Mouse (Mus musculus) Patski (cell line): ENCODE results near the gene Nt5c3. TPM values are rescaled to one million over a fixed set of nuclear protein-coding genes. Genes with fewer than 3 reads are reported as not detected.

ENCODE experiments used
- ATAC-seq: fragments of 100-300 bp; one replicate; pipeline ENCODE4 v1.8.0; 2021
- CTCF ChIA-PET: fragments of 350-600 bp; sonication (Branson Sonifier 250); formaldehyde crosslinking; loops from one replicate; lab custom pipeline; 2022; ENCODE audit warnings: inconsistent platforms; lab: Charles Lee
- POLR2A ChIA-PET: fragments of 350-600 bp; sonication (Branson Sonifier 250); formaldehyde crosslinking; loops from one replicate; lab custom pipeline; 2022; ENCODE audit warnings: antibody characterized with exemption, inconsistent platforms; lab: Charles Lee
- DNase-seq: peaks from one replicate; pipeline ENCODE4 v3.0.0-alpha.2; 2011; ENCODE audit warnings: low read depth, low spot score
- H3K27me3 ChIP-seq: fragments of 371-371 bp; one replicate; pipeline ENCODE4 v1.5.1; 2021
- CTCF ChIP-seq: fragments of 100-300 bp; IDR thresholded peaks from one replicate; pipeline ENCODE4 v1.5.1; 2021
- in situ Hi-C: fragments of 300-500 bp; cut with MboI; formaldehyde crosslinking; loops from 3 replicates; pipeline ENCODE4 v1.11.1; 2018; ENCODE audit warnings: low pct_unique_long_range_greater_than_20kb, mixed read lengths
- polyA plus RNA-seq: library from polyadenylated mRNA; unstranded; gene quantifications from one replicate; pipeline ENCODE4 v1.2.3, GENCODE M21; 2021

Nt5c3 gene
- polyA plus RNA-seq, 1 experiment from 2014 or later, result 37.3 TPM

GRCm38 (mm10) chr6:56919330-56920044, 4.2 kb downstream of the Nt5c3 start:
- POLR2A ChIA-PET, result no interaction called here
- H3K27me3 ChIP-seq, result no peaks in the 10 kb centered on the region
- no peak for TF ChIP-seq CTCF
- ATAC-seq (no peak), DNase-seq (no peak)
- CTCF ChIA-PET, result interaction anchor here (1.1 to 4.6 kb wide), 2 partner anchors 11 to 18 kb away, joined by 3 to 29 read pairs; no protein-coding TSS in a partner anchor
- in situ Hi-C loops, result loop anchor here (10.0 kb wide), 2 partner anchors 195 to 615 kb away; partner anchors contain the start of gene Ppm1k

- TF ChIP-seq CTCF, result no peak
- H3K27me3 ChIP-seq, result no peaks in the 10 kb centered on the region
- ChIA-PET POLR2A (interaction anchor here (1.2 kb wide), 1 partner anchor 9 kb away, joined by 7 read pairs; no protein-coding TSS in a partner anchor), CTCF (interaction anchor here (1.2 to 4.6 kb wide), 3 partner anchors 9 to 109 kb away, joined by 3 to 29 read pairs (median 7); no protein-coding TSS in a partner anchor)
- ATAC-seq (no peak), DNase-seq (no peak)
- in situ Hi-C loops, result loop anchor here (10.0 kb wide), 1 partner anchor 193 kb away; no protein-coding TSS in a partner anchor
Observed at GRCm38 (mm10) chr6:56917578-56918368, 6.0 kb downstream of the Nt5c3 start.

DNA sequence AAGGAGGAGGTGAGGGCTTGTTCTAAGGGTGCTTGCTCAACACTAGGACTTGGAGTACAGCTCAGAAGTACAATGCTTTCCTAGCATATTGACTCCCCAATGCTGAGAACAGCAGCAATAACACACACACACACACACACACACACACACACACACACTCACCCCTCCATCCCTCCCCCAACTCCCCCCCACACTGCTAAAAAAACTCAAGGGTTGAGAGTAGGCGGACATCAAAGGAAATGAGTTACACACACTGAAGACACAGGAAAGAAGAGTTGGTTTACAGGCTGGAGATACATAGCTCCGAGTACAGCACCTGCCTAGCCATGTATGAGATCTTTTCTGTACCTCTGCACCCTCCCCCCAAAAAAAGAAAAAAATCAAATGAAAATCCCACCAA, 7.5 kb downstream of the Nt5c3 start:
- no peaks in the 10 kb centered on the region for H3K27me3 ChIP-seq
- no peak for TF ChIP-seq CTCF
- in situ Hi-C loops, result loop anchor here (10.0 kb wide), 1 partner anchor 191 kb away; no protein-coding TSS in a partner anchor
- CTCF ChIA-PET, result interaction anchor here (1.7 to 4.6 kb wide), 2 partner anchors 7 to 108 kb away, joined by 7 to 29 read pairs; no protein-coding TSS in a partner anchor
- POLR2A ChIA-PET, result no interaction called here
- no peak for DNase-seq
- no peak for ATAC-seq

- no peak for DNase-seq
- ChIA-PET CTCF (interaction anchor here (1.1 kb wide), 1 partner anchor 105 kb away, joined by 4 read pairs; no protein-coding TSS in a partner anchor), POLR2A (no interaction called here)
- no peak for ATAC-seq
- in situ Hi-C loops, result loop anchor here (10.0 kb wide), 1 partner anchor 188 kb away; no protein-coding TSS in a partner anchor
- no peak for TF ChIP-seq CTCF
- H3K27me3 ChIP-seq, result no peaks in the 10 kb centered on the region
Observed at GRCm38 (mm10) chr6:56913092-56913858, 10.5 kb downstream of the Nt5c3 start.

GRCm38 (mm10) chr6:56910910-56911309, 12.8 kb downstream of the Nt5c3 start:
- CTCF ChIA-PET, result no interaction called here
- no peak for DNase-seq
- H3K27me3 ChIP-seq, result no peaks in the 10 kb centered on the region
- in situ Hi-C loops, result loop anchor here (10.0 kb wide), 1 partner anchor 186 kb away; no protein-coding TSS in a partner anchor
- ATAC-seq, result no peak
- POLR2A ChIA-PET, result interaction anchor here (0.6 kb wide), 1 partner anchor 112 kb away, joined by 5 read pairs; no protein-coding TSS in a partner anchor
- TF ChIP-seq CTCF, result no peak

DNA sequence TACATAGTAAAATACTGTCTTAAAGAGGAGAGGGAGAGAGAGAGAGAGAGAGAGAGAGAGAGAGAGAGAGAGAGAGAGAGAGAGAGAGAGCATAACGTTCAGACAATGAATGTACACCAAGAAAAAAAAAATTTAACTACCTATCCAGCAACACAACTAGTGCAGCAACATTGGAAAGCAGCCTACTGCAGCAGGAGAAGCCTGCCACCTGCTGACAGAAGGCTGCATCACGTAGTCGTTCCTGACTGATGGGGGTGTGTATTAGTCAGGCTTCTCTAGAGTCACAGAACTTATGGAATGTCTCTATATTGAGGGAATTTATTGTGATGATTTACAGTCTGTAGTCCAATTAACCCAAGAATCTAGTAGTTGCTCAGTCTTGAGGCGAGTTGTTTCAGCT, 14.8 kb downstream of the Nt5c3 start:
- TF ChIP-seq CTCF, result peak; percentile 95
- peak; percentile 91 for ATAC-seq
- ChIA-PET CTCF (interaction anchor here (0.7 to 3.8 kb wide), 19 partner anchors 8 to 1700 kb away, joined by 3 to 29 read pairs (median 5); partner anchors contain the start of genes Fkbp9 and Nt5c3), POLR2A (interaction anchor here (1.1 kb wide), 1 partner anchor 9 kb away, joined by 7 read pairs; no protein-coding TSS in a partner anchor)
- in situ Hi-C loops, result loop anchor here (5.0 kb wide), 1 partner anchor 97 kb away; no protein-coding TSS in a partner anchor
- no peak for DNase-seq
- H3K27me3 ChIP-seq, result no peaks in the 10 kb centered on the region

DNA sequence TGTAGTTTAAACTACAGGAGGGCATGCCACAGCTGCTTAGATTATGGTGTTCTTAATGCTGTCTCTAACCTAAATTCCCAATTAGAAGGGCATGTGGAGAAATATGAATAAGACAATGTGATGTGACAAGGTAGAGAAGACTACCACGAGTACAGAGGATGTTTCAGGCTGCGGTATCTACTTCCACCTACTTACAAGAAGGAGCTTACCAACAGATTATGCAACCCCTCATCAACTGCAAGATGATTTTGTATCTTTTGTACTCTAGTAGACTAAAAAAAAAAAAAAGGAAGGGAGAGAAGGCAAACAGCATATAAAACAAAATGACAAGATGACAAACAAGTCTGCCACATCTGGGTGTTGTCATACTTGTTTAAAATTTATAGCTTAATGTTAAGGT, 15.3 kb downstream of the Nt5c3 start:
- no peak for ATAC-seq
- H3K27me3 ChIP-seq, result no peaks in the 10 kb centered on the region
- in situ Hi-C loops, result loop anchor here (5.0 kb wide), 1 partner anchor 96 kb away; no protein-coding TSS in a partner anchor
- TF ChIP-seq CTCF, result no peak
- DNase-seq, result no peak
- CTCF ChIA-PET, result interaction anchor here (0.7 to 3.8 kb wide), 19 partner anchors 8 to 1700 kb away, joined by 3 to 29 read pairs (median 5); partner anchors contain the start of genes Fkbp9 and Nt5c3
- POLR2A ChIA-PET, result interaction anchor here (1.1 kb wide), 1 partner anchor 10 kb away, joined by 7 read pairs; no protein-coding TSS in a partner anchor

- no peak for TF ChIP-seq CTCF
- POLR2A ChIA-PET, result interaction anchor here (1.1 kb wide), 1 partner anchor 10 kb away, joined by 7 read pairs; no protein-coding TSS in a partner anchor
- DNase-seq, result no peak
- H3K27me3 ChIP-seq, result no peaks in the 10 kb centered on the region
- in situ Hi-C loops, result loop anchor here (5.0 kb wide), 1 partner anchor 96 kb away; no protein-coding TSS in a partner anchor
- no peak for ATAC-seq
- CTCF ChIA-PET, result interaction anchor here (0.9 to 3.8 kb wide), 12 partner anchors 8 to 106 kb away, joined by 3 to 29 read pairs (median 6); partner anchors contain the start of gene Fkbp9
Observed at GRCm38 (mm10) chr6:56907973-56908372, 15.8 kb downstream of the Nt5c3 start.

- POLR2A ChIA-PET, result no interaction called here
- DNase-seq, result no peak
- in situ Hi-C loops, result loop anchor here (5.0 kb wide), 1 partner anchor 94 kb away; no protein-coding TSS in a partner anchor
- CTCF ChIA-PET, result no interaction called here
- no peaks in the 10 kb centered on the region for H3K27me3 ChIP-seq
- no peak for ATAC-seq
- TF ChIP-seq CTCF, result no peak
Observed at GRCm38 (mm10) chr6:56906121-56906846, 17.4 kb downstream of the Nt5c3 start.
